Mouse (Mus musculus): ENCODE measurements around the gene Pnmal2.

GRCm38 (mm10) chr7:16988405-16988804, 43.9 kb downstream of the Pnmal2 start:
- no peak for TF ChIP-seq CTCF (IDR thresholded peaks at IDR 0.05; ENCODE audit: insufficient read depth, low read depth, low read length)
- no peak for TF ChIP-seq POLR2A (IDR thresholded peaks at IDR 0.05; ENCODE audit: insufficient read depth, low read depth, low read length)
